Mouse (Mus musculus) small intestine, adult 2 months (tissue): ENCODE measurements around the gene Ranbp10.

Source experiments
- CTCF ChIP-seq: fragments of 200-500 bp; IDR thresholded peaks from 2 replicates; pipeline ENCODE4 v1.5.1; 2012; ENCODE audit warnings: low read depth, mild to moderate bottlenecking, control low read depth, inconsistent platforms, low read length, moderate library complexity, mixed read lengths; ENCODE audit not compliant: insufficient replicate concordance, insufficient read length; ENCODE audit errors: extremely low read depth
- POLR2A ChIP-seq: fragments of 200-500 bp; IDR thresholded peaks from 2 replicates; pipeline ENCODE4 v1.6.1; 2012; ENCODE audit warnings: low read depth, mild to moderate bottlenecking, control low read depth, inconsistent platforms, low read length, moderate library complexity

DNA sequence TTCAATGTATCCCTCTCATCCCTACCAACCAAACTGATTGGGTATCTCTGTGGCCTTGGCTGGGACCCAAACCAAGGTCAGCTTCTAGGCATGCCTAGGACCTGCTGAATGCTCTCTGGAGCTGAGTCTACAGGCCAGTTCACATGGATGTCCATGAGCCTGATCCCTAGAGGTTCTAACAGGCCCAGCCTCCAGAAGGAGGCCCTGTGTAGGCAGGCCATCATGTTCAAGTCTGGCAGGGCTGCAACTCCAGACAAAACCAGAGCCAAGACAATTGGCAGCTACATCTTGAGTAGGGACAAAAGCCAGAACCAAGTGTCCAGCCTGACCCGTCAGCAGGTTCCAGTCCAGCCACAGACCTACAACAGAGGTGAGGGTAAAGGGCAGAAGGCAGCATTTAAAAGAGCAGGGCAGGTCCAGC is 53.7 kb downstream of the Ranbp10 start:
- TF ChIP-seq CTCF (no peak), POLR2A (no peak)
